In the genomic region with DNA sequence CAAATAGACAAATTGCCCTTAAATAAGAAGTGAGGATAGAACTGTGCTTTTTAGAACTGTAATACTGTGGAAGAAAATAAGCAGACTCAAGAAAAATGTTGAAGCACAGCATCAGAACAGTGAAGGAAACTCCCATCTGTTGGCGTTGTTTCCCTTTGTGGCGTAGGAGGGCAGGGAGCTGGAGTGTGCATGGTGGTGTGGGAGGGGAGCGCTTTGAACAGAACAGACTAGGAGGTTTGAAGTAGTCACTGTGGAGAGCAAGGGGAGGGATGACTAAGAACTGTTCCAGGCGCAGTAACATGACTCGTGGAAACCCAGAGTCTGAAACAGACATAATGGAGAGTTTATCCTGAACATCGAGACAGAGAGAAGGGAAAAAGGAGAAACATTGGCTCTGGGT, we compare ENCODE assay signal across 11 mouse cellular contexts.
DNase-seq lines count a peak whose midpoint lies in the region.
"Had no signal": no experiment of that assay in that cellular context is flagged by ENCODE, and none has a peak within 500 bp of the region (broad histone marks: within the 10 kb centered on the region; RNA-seq: fewer than 3 reads in every experiment).

No protein-coding gene starts in this region.

- DNase-seq in brain, adult 2 months (ENCODE audit: low read depth, low spot score) = peak; percentile 95
- DNase-seq in frontal cortex, postnatal 14 days (ENCODE audit: low spot score in 2 of 2) = peak; percentile 39 to 47
- peak; percentile 26 to 29 for DNase-seq in layer of hippocampus, postnatal 25 days (ENCODE audit: extremely low spot score in 1 of 2, low spot score in 1 of 2)
- DNase-seq in right cerebral cortex, adult 2 months (ENCODE audit: low spot score in 2 of 2) = peak; percentile 78 to 81
- no peak for DNase-seq in embryo, embryonic 10.5 days (ENCODE audit: low spot score)
- DNase-seq in thymus, postnatal 4 days = no peak
- DNase-seq in embryo, embryonic 11 days = no peak
- DNase-seq: heart, adult 2 months; lung, postnatal 10 days; retina, postnatal 1 day; thymus, postnatal 14 days had no signal

Comparison
In these comparisons a context has a peak if more than half of its experiments do, and no peak if none do; other contexts are left out.
1. DNase-seq: peak in brain, adult 2 months (single experiment), frontal cortex, postnatal 14 days (2 of 2), layer of hippocampus, postnatal 25 days (2 of 2) and right cerebral cortex, adult 2 months (2 of 2); none in embryo, embryonic 10.5 days (single experiment), thymus, postnatal 4 days (single experiment) and embryo, embryonic 11 days (single experiment).